Mouse (Mus musculus) spleen, adult 2 months (tissue): ENCODE results near the gene Pnkd.

ENCODE experiments used
- CTCF ChIP-seq: fragments of 200-500 bp; IDR thresholded peaks from 2 replicates; pipeline ENCODE4 v1.5.1; 2011; ENCODE audit warnings: mild to moderate bottlenecking, inconsistent platforms; ENCODE audit not compliant: insufficient read depth, insufficient read length, insufficient replicate concordance; ENCODE audit errors: extremely low read depth
- POLR2A ChIP-seq: fragments of 200-500 bp; IDR thresholded peaks from 2 replicates; pipeline ENCODE4 v1.6.1; 2011; ENCODE audit warnings: low read depth, low read length, inconsistent platforms

DNA sequence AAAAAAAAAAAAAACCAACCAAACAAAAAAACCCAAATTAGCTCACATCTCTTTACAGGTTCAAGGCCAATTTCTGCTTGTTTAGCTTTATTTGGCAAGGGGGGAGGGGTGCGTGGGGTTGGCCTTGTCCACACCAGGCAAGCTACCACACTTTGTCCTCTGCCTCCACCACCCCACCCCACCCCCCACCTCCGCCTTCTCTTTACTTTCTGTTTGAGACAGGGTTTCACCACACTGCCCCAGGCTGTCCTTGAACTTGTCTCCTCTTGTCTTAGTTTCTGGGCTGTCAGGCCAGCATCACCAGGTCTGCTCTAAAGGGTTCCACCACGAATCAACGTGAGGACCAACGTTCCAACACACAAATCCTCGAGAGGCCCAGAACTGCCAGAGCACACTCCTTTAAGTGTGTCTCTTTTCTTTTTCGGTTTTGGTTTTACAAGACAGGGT lies 94.4 kb downstream of the Pnkd start:
- TF ChIP-seq POLR2A (no peak), CTCF (no peak)
